Mouse (Mus musculus) liver, embryonic 16.5 days (tissue): ENCODE results near the gene Nfib. TPM values are rescaled to one million over a fixed set of nuclear protein-coding genes. Genes with fewer than 3 reads are reported as not detected.

Source experiments
- ATAC-seq: fragments of 200-750 bp; cut with Nextera tagmentation; 2 replicates; pipeline ENCODE4 v1.8.0; 2017; ENCODE audit warnings: low read depth, mild to moderate bottlenecking, moderate number of reproducible peaks, moderate library complexity
- H3K27ac ChIP-seq: fragments of 300-500 bp; sonication (generic); 2 replicates; pipeline ENCODE4 v1.5.1; 2014; ENCODE audit warnings: mild to moderate bottlenecking, low read length
- H3K27me3 ChIP-seq: fragments of 300-500 bp; sonication (generic); 2 replicates; pipeline ENCODE4 v1.6.1; 2014; ENCODE audit warnings: low read depth, low read length, mixed read lengths; ENCODE audit not compliant: control insufficient read depth, insufficient read depth
- H3K36me3 ChIP-seq: fragments of 300-500 bp; sonication (generic); 2 replicates; pipeline ENCODE4 v1.6.1; 2014; ENCODE audit warnings: mild to moderate bottlenecking; ENCODE audit not compliant: control insufficient read depth, insufficient read depth
- H3K4me1 ChIP-seq: fragments of 300-500 bp; sonication (generic); 2 replicates; pipeline ENCODE4 v1.6.1; 2014; ENCODE audit warnings: low read depth, low read length, mixed read lengths; ENCODE audit not compliant: control insufficient read depth
- H3K4me2 ChIP-seq: fragments of 300-500 bp; sonication (generic); 2 replicates; pipeline ENCODE4 v1.6.1; 2014; ENCODE audit warnings: low read depth, low read length, mixed read lengths
- H3K4me3 ChIP-seq: fragments of 300-500 bp; sonication (generic); 2 replicates; pipeline ENCODE4 v1.5.1; 2014; ENCODE audit warnings: low read depth, mild to moderate bottlenecking, low read length
- H3K9ac ChIP-seq: fragments of 300-500 bp; sonication (generic); 2 replicates; pipeline ENCODE4 v1.6.1; 2014; ENCODE audit warnings: low read depth, low read length
- H3K9me3 ChIP-seq: fragments of 300-500 bp; sonication (generic); replicated peaks from 2 replicates; pipeline ENCODE4 v1.6.1; 2016; ENCODE audit warnings: low read length; ENCODE audit not compliant: control insufficient read depth
- WGBS: fragments of 180-500 bp; shearing (Covaris S2); extraction: QIAGEN DNeasy Blood & Tissue Kit; methylation state at CpG from one replicate; pipeline ENCODE4 v1.1.7; 2014; ENCODE audit not compliant: insufficient replicate concordance; 5-methylcytosine and 5-hydroxymethylcytosine counted together
- polyA plus RNA-seq: library from polyadenylated mRNA; unstranded; fragments of >200 nt; fragmentation: Nextera tagmentation; extraction: Ambion mirVana; gene quantifications from 2 replicates; pipeline ENCODE4 v1.2.1, GENCODE M21; 2015

The Nfib gene
- polyA plus RNA-seq, 1 experiment from 2014 or later: 5.4 TPM

DNA sequence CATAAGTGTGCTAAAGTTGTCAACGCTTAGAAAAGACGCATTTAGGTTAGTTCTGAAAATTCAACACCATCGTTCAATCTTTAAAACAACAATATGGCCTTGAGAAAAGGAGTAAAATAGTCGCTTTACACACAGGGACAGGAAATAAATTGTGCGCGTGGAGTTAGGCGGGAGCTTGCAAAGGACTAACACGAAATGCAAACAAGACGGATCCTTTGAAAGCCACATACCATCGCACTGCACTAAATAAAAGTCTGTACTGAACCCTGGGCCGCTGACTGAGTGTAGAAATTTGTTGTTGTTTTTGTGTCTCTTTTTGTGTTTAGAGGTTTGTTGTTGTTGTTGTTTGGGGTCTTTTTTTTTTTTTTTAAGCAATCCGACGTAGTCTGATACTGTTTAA, 193.2 kb downstream of the Nfib start:
- H3K9me3 ChIP-seq: no peaks in the 10 kb centered on the region
- peaks cover 48% of the 10 kb centered on the region for H3K27me3 ChIP-seq
- no peaks in the 10 kb centered on the region; the same call in 1 of the 2 replicates for H3K4me1 ChIP-seq
- peak overlapping the region; percentile 55 for H3K4me3 ChIP-seq
- 2% methylated on average over 13 of the region's 13 CpGs for WGBS
- no peak overlapping the region for H3K9ac ChIP-seq
- ATAC-seq: no peak
- H3K36me3 ChIP-seq: no peaks in the 10 kb centered on the region
- H3K27ac ChIP-seq: peak overlapping the region; percentile 80
- peak overlapping the region; percentile 60 for H3K4me2 ChIP-seq

GRCm38 (mm10) chr4:82511524-82511923, 194.0 kb downstream of the Nfib start:
- no peak overlapping the region for H3K9ac ChIP-seq

DNA sequence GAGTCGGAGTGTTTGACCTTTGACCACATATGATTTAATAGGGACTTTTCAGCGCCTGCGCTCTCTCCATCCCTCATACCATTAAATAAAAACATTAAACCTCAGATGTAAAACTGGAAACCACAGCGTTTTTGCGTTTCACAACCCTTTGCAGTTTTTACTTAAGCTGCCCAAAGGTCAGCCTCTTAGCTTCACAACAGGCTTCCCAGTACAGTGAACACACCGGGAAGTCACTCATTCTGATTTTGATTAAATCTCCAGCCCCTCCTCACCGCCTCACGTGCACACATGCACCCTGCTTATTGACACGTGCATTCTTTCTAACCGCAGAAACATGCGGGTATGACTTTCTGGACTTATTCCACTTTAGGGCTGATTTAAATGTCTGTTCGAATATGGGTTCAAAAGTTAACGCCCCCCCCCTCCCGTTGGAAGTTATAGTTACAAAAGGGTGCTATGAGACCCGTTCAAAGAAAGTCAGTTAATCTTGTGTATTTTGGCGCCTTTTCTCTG, 194.5 kb downstream of the Nfib start:
- peak overlapping the region; percentile 59 for H3K27ac ChIP-seq
- peak overlapping the region; percentile 60; the same call in 1 of the 2 replicates for H3K4me2 ChIP-seq
- WGBS: 8% methylated on average over 16 of the region's 16 CpGs
- H3K4me1 ChIP-seq: no peaks in the 10 kb centered on the region; the same call in 1 of the 2 replicates
- peaks cover 61% of the 10 kb centered on the region for H3K27me3 ChIP-seq
- H3K9me3 ChIP-seq: no peaks in the 10 kb centered on the region
- no peak for ATAC-seq
- no peaks in the 10 kb centered on the region for H3K36me3 ChIP-seq
- no peak overlapping the region for H3K4me3 ChIP-seq
- H3K9ac ChIP-seq: no peak overlapping the region

More at GRCm38 (mm10) chr4:82511524-82511923, 194.0 kb downstream of the Nfib start:
- no peak overlapping the region for H3K4me3 ChIP-seq
- no peaks in the 10 kb centered on the region for H3K36me3 ChIP-seq
- H3K4me2 ChIP-seq: peak overlapping the region; percentile 60
- peak overlapping the region; percentile 59 for H3K27ac ChIP-seq
- ATAC-seq: no peak
- WGBS: 1% methylated on average over 8 of the region's 8 CpGs
- no peaks in the 10 kb centered on the region for H3K9me3 ChIP-seq
- H3K27me3 ChIP-seq: peaks cover 56% of the 10 kb centered on the region
- H3K4me1 ChIP-seq: no peaks in the 10 kb centered on the region; the same call in 1 of the 2 replicates

DNA sequence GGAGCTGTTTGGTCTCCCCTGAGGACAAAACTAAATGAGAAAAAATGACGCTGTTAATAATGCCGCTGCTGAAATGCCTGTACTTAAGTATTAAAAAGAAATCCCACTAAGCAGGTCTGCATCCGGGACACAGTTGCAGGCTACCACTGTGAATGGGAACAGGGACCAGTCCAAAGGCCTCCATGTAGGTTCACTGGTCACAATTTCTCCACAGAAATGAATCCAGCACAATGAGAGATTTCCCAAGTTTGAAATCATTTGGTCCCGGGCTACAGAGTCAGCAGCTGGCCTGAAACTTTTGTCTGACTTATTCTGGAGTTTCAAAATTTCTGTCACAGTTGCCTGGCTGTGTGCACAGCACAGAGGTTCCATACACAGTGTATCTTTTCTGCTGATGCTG, 195.8 kb downstream of the Nfib start:
- Histone ChIP-seq H3K27me3 (peaks cover 74% of the 10 kb centered on the region), H3K9me3 (no peaks in the 10 kb centered on the region), H3K4me1 (no peaks in the 10 kb centered on the region; the same call in 1 of the 2 replicates), H3K4me3 (no peak overlapping the region), H3K36me3 (no peaks in the 10 kb centered on the region), H3K4me2 (0 out of 2 replicates have a peak overlapping the region, but pooled peaks have one; percentile 17), H3K9ac (no peak overlapping the region), H3K27ac (peak overlapping the region; percentile 38)
- ATAC-seq: no peak
- WGBS: 50% methylated on average over 4 of the region's 4 CpGs

DNA sequence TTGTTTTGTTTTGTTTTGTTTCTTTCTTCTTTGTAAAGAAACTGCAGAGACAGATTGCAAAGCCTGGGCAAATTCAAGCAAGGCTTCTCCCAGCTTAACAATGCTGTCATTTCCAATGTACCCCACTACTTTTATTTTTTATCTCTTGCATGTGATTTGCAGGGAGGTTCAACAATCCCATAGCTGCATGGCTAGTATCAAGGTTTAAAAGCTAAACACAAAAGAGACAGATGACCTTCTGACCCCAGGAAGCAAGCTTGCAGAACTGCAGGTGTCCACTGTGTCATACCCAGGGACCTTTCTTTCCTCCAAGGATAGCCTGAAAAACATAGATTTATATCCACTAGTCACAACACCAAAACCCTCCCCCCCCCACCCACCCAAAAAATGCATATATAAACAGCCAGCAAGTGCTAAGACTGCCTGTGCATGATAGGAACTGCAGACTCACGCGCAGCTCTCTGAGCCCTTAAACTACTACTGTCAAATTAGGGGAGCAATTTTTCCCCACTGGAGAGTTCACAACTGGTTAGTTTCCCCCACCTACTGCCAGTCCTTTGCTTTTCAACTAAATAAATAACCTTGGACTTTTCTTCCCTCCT, 196.3 kb downstream of the Nfib start:
- ATAC-seq: no peak
- Histone ChIP-seq H3K4me1 (no peaks in the 10 kb centered on the region; the same call in 1 of the 2 replicates), H3K4me3 (no peak overlapping the region), H3K9ac (no peak overlapping the region), H3K36me3 (no peaks in the 10 kb centered on the region), H3K27me3 (peaks cover 79% of the 10 kb centered on the region), H3K27ac (peak overlapping the region; percentile 38), H3K9me3 (no peaks in the 10 kb centered on the region), H3K4me2 (peak overlapping the region; percentile 17; the same call in 1 of the 2 replicates)
- 56% methylated on average over 2 of the region's 2 CpGs for WGBS

GRCm38 (mm10) chr4:82508281-82508687, 197.3 kb downstream of the Nfib start:
- Histone ChIP-seq H3K4me3 (peak overlapping the region; percentile 57), H3K36me3 (no peaks in the 10 kb centered on the region), H3K4me1 (no peaks in the 10 kb centered on the region; the same call in 1 of the 2 replicates), H3K9me3 (no peaks in the 10 kb centered on the region), H3K4me2 (peak overlapping the region; percentile 59), H3K27ac (peak overlapping the region; percentile 83), H3K27me3 (peaks cover 84% of the 10 kb centered on the region), H3K9ac (no peak overlapping the region; the same call in 1 of the 2 replicates)
- WGBS: 30% methylated on average over 7 of the region's 7 CpGs
- no peak for ATAC-seq

- peak overlapping the region; percentile 83 for H3K27ac ChIP-seq
- ATAC-seq: no peak
- H3K4me2 ChIP-seq: peak overlapping the region; percentile 59
- no peaks in the 10 kb centered on the region for H3K9me3 ChIP-seq
- peak overlapping the region; percentile 57 for H3K4me3 ChIP-seq
- 10% methylated on average over 15 of the region's 15 CpGs for WGBS
- H3K36me3 ChIP-seq: no peaks in the 10 kb centered on the region
- H3K9ac ChIP-seq: no peak overlapping the region
- no peaks in the 10 kb centered on the region; the same call in 1 of the 2 replicates for H3K4me1 ChIP-seq
- H3K27me3 ChIP-seq: peaks cover 80% of the 10 kb centered on the region
Observed at GRCm38 (mm10) chr4:82507541-82508280, 197.8 kb downstream of the Nfib start.

DNA sequence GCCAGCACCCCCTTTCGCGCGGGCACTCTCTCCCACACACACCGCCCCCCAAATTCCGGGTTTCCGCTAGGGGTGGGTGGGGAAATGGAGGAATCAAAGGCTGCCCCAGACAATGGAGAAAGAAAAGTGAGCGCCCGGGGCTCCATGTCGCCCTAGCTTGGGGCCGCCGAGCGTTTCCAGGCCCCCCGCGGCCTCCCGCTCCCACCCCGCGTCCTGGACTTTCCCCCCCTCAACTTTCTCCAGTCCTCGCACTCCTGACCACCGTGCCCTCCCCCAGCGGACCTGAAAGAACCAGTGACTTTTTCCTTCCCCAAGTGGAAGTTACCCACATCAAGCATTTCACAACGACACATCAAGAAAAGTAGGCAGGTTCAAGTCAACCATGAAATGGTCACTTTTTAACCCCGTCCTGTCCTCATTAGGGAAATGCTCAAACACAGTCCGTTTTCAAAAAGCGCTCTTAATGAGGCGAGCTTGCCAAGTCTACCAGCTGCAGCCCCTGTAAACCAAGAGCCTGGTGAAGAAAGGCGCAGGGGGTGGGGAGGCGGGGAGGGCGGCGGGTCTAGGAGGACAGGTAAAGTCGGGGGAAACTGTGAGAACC, 198.7 kb downstream of the Nfib start:
- no peaks in the 10 kb centered on the region for H3K36me3 ChIP-seq
- peaks cover 72% of the 10 kb centered on the region for H3K27me3 ChIP-seq
- H3K27ac ChIP-seq: peak overlapping the region; percentile 83
- ATAC-seq: peak; percentile 7
- under 1% methylated on average over 27 of the region's 30 CpGs for WGBS
- no peaks in the 10 kb centered on the region for H3K9me3 ChIP-seq
- H3K9ac ChIP-seq: peak overlapping the region; percentile 50
- peak overlapping the region; percentile 59 for H3K4me2 ChIP-seq
- peak overlapping the region; percentile 57 for H3K4me3 ChIP-seq
- no peaks in the 10 kb centered on the region; the same call in 1 of the 2 replicates for H3K4me1 ChIP-seq
